Mouse (Mus musculus): ENCODE results near the gene Ifih1. TPM values are rescaled to one million over a fixed set of nuclear protein-coding genes. Genes with fewer than 3 reads are reported as not detected.

Gene Ifih1
- total RNA-seq, 2 experiments from 2014 or later: 2.2 to 2.5 TPM

DNA sequence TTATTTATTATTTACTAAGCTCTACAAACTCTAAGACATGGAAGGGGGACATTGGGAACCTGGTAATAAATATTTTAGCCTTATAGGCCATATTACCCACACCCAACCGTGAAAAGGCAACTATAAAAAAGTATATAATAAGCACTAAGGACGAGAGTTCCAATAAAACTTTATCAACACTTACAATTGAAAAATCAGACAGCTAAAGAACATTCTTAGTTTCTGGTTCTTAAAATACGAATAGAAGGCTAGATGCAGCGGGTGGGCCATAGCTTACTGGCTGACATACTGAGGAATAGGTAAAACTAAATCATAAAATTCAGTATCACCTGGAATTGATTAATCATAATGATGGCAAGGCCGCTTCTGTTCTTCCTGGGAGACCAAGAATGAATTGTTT lies 1.2 kb downstream of the Ifih1 start:
- intact Hi-C loops (cut with DNase I): loop anchor here (5.0 kb wide), 1 partner anchor 807 kb away; no protein-coding TSS in a partner anchor
- no peak for DNase-seq (ENCODE audit: low spot score in 2 of 2)

DNA sequence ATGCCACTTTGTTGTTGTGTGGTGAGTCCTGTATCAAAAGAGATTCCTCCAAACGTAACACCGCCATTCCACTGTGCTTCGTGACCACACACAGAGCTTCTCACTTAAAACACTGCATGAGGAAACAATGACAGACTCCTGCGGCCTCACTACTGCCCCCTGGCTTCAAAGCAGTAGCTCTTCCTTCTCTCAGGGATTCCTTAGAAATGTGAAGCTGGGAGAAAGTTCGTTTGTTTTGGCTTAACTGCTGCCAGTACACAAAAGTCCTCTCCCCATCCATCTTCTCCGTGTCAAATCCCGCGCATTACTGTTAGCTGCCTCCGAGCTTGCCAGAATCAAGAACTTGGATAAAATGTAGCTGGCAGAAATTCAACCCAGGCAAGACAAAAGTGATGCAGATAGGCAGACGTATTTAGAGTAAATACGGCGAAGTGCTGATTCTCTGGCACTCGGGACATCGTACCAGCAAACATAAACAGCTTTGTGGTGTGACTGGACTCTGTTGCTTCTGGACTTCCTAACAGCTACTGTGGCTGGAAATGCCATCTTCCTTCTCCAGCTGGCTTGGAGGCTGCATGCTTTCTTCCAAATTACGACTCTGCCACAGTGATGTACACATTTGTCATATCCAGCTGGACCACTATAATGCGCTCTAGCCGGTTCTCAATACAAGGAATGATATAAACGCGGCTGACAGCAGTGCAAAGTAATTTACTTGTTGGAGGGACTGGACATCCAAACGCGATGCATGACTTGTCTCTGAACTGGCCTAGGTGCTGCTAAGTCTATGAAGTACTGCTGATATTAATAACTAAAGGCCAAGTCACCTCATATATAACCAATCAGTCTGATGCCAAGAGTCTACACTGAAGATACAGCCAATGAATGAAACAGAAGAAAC lies 2.4 kb downstream of the Ifih1 start:
- intact Hi-C loops (cut with DNase I): no loop called here

GRCm38 (mm10) chr2:62639869-62640268 lies 6.2 kb downstream of the Ifih1 start:
- intact Hi-C loops (cut with DNase I): no loop called here
- no peak for DNase-seq (ENCODE audit: low spot score in 2 of 2)

More for the DNA sequence above, 2.4 kb downstream of the Ifih1 start:
- peak in 1 of 2 experiments; percentile 38 for DNase-seq (ENCODE audit: low spot score in 2 of 2)

DNA sequence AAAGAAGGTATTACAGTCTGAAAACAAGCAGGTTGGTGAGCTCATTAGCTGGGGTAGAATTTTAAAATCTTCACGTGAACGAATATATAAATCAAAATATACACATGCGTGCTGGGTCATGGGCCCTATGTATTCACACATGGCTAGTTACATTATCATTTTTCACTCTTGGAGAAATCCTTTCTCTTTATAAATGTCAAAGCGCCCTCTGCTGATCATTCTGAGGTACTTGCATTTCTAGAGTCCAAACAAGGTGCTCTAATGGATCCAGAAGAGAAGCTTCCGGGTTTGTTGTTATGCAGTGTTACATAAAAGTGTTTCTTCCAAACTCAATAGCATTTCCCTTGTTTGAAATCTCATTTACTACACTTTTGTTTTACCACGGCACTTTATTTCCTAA lies 15.6 kb downstream of the Ifih1 start:
- DNase-seq (ENCODE audit: low spot score in 2 of 2): peak; percentile 37 to 77
- intact Hi-C loops (cut with DNase I): no loop called here

DNA sequence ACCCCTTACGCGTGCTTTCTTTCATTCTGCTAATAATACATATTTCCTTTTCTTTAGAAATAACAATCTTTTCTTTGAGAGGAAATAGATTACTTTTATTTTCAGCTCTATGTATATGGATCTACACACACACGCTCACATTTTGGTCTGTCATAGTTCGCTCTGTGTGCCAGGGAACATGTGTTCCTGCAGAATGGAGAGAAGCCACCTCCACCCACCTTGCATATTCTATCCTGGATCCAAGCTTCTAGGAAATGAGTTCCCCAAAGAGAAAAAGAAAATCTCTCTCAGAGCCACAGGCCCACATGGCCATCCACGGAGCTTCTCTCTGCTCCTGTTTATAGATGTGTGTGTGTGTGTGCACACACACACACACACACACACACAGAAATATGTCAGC lies 17.7 kb downstream of the Ifih1 start:
- intact Hi-C loops (cut with DNase I): loop anchor here (2.0 to 5.0 kb wide), 8 partner anchors 101 to 972 kb away; partner anchors contain the start of gene Slc4a10
- DNase-seq (ENCODE audit: low spot score in 2 of 2): peak; percentile 45 to 95

DNA sequence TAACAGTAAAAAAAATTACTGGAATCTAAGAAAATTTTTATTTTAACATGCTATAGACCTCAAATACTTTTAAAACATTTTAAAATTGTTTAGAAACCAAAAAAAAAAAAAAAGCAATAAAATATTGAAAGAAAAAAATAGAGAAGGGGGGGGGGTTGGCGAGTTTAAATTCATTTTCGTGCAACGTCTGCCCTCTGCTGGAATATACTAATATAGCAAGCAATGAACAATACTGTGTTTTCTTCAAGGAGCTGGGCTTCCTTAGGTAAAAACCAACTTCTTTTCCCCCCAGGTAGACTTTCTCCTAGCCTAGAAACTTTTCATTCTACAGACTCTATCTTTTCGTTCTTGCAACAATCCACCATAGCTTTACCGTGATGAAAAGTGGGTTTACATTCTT lies 18.3 kb downstream of the Ifih1 start:
- intact Hi-C loops (cut with DNase I): loop anchor here (2.0 to 5.0 kb wide), 11 partner anchors 53 to 971 kb away; partner anchors contain the start of genes Fap and Slc4a10
- peak; percentile 26 to 61 for DNase-seq (ENCODE audit: low spot score in 2 of 2)

DNA sequence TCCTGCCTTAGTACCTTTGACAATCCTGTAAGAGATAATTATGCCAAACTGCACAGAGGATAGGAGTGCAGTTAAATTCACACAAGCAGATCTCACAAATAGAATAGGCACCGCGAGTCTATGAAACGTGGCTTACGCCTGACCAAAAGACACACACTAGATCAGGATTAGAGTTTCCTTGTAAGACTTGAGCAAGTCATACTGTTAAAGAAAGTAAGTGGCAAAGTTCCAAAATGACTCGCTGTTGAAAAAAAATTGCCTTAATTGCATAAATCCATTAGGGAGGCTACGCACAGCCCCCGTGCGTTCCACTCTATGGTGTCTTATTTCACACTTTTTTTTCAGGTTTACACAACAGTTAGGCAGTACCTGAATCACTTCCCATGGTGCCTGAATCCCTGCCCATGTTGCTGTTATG lies 23.0 kb downstream of the Ifih1 start:
- DNase-seq (ENCODE audit: low spot score in 2 of 2): peak; percentile 14 to 25
- intact Hi-C loops (cut with DNase I): no loop called here

DNA sequence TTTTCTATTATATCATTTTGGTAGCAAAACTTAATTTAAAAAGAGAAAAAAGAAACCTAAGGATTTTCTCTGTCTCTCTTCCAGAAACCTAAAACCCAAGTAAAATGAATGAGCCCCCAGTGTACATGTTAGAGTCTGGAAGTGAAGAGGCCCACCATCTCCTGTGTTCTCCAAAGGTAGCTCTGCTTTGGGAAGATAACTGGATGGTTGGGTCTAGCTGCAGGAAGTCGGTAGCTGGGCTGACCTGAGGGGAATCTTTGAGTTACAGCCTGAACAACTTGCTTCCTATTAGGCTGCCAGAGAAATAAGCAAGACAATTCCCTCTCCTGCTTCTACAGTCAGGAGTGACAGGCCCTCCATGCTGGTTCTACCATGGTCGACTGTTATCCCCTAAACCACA lies 26.4 kb downstream of the Ifih1 start:
- DNase-seq (ENCODE audit: low spot score in 2 of 2): no peak
- intact Hi-C loops (cut with DNase I): no loop called here

GRCm38 (mm10) chr2:62618934-62619341 lies 27.1 kb downstream of the Ifih1 start:
- intact Hi-C loops (cut with DNase I): no loop called here
- no peak for DNase-seq (ENCODE audit: low spot score in 2 of 2)

DNA sequence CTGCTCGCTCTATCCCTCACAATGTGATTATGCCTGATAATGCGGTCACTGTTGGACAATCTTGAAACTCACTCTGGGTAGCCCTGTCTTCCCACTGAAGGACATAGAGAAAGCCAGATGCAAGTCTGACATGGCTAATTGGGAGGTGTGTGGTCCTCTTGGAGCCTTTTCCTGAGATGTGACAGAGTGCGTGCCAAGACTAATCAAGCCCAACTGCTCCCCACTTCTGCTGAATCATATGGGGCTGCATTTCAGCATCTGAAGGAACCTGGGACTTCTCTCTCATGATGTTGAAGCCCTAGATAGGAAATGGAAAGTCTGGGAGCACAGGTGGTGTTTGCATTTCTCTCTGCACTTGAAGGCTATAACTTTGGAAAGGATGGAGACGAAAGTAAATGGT lies 32.9 kb downstream of the Ifih1 start:
- no peak for DNase-seq (ENCODE audit: low spot score in 2 of 2)
- intact Hi-C loops (cut with DNase I): no loop called here

DNA sequence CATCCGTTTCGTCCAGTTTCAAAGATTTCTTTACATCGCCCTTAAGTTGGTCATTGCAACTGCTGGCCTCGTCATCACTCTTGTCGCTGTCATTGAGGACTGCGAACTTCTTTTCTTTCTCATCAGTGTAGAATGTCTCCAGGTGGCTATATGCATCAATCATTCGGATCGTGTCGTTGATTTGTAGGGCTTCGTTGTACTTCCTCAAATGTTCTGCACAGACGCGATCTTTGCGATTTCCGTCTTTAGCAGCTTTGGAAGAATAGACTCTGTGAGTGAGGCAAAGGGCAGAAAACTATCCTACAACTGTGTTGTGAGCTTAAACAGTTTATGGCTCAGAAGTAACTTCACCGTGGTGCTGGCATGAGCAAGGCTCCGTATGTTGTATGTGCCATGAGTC lies 39.9 kb downstream of the Ifih1 start:
- no peak for DNase-seq (ENCODE audit: low spot score in 2 of 2)
- intact Hi-C loops (cut with DNase I): no loop called here

DNA sequence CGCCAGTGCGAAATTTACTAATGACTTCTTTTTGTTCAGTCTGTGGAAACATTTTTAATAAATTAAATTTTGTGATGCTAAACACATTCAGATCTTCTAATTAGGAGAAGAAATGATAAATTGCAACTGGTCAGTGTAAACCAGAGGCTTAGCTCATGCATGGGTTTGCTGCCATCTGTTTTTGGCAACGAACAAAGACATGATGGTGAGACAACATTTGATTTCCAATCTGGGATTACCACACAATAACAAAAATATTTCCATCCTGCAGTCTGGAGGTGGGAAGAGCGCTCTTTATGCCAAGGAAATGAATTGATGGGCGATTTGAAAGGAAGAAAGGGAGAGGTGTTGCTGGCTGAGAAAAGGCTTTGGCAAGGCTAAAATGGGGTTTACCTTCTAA lies 42.5 kb downstream of the Ifih1 start:
- DNase-seq (ENCODE audit: low spot score in 2 of 2): no peak
- intact Hi-C loops (cut with DNase I): no loop called here

GRCm38 (mm10) chr2:62596586-62596985 lies 49.5 kb downstream of the Ifih1 start:
- no peak for DNase-seq (ENCODE audit: low spot score in 2 of 2)
- intact Hi-C loops (cut with DNase I): no loop called here

GRCm38 (mm10) chr2:62594491-62594890 lies 51.6 kb downstream of the Ifih1 start:
- intact Hi-C loops (cut with DNase I): no loop called here
- DNase-seq (ENCODE audit: low spot score in 2 of 2): no peak

DNA sequence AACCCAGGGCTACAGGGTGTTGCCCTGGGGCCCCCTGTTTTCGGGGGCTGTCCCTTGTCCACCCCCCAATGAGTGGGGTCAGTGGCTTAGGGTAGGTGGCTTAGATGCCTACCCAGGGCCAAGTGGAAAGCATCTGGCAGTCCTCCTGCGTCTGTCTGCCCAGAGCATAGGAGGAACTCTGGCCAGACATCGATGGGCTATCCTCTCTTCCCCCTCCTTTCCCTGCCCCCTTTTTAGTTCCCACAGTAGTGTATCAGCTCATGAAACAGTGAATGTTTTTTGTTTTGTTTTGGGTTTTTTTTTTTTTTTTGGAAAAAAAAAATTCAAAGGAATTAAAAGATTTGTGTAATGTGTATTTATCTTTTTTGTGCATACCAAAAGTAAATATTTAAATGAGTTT lies 54.5 kb downstream of the Ifih1 start:
- DNase-seq (ENCODE audit: low spot score in 2 of 2): no peak
- intact Hi-C loops (cut with DNase I): no loop called here

GRCm38 (mm10) chr2:62589333-62589732 lies 56.7 kb downstream of the Ifih1 start:
- no peak for DNase-seq (ENCODE audit: low spot score in 2 of 2)
- intact Hi-C loops (cut with DNase I): no loop called here

- intact Hi-C loops (cut with DNase I): no loop called here
- DNase-seq (ENCODE audit: low spot score in 2 of 2): no peak
These were observed 60.3 kb downstream of the Ifih1 start for GRCm38 (mm10) chr2:62585769-62586168.

DNA sequence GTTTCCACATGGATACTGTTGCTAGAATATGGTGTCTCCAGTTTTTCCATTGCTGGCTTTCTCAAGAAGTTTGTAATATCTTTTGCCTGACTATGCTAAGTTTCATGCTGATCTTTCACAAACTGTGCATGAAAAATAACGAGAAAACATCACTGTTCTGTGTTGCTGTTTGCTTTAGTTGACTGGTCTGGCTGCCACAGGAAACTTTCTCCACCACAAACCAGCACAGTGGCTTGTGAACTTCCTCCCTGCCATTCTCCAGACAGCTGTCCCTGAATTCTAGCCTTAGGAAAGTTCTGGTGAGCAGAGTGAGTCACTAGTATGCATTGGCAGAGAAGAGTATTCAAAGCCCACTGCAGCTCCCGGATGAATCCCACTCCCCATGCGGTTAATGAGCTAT lies 71.1 kb downstream of the Ifih1 start:
- intact Hi-C loops (cut with DNase I): loop anchor here (2.0 to 5.0 kb wide), 2 partner anchors 52 to 118 kb away; no protein-coding TSS in a partner anchor
- no peak for DNase-seq (ENCODE audit: low spot score in 2 of 2)

DNA sequence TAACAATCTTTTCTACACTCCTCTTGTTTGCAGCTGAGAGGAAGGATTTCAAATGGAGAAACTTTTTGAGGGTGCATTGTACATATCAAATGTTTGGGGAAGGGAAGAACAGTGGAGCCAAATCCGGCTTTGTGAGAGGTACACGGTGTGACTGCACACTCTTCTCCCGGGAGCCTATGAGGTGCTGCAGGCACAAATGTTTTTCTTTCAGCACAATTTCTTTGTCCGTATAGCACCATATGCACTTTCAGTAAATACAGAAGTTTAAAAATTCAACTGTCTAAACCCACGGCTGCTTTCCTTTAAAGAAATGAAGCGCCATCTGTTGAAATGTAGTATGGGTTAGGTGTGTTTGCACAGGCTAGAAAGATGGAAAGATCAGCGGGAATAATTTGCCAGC lies 71.8 kb downstream of the Ifih1 start:
- peak; percentile 40 to 84 for DNase-seq (ENCODE audit: low spot score in 2 of 2)
- intact Hi-C loops (cut with DNase I): loop anchor here (2.0 to 5.0 kb wide), 2 partner anchors 53 to 117 kb away; no protein-coding TSS in a partner anchor

DNA sequence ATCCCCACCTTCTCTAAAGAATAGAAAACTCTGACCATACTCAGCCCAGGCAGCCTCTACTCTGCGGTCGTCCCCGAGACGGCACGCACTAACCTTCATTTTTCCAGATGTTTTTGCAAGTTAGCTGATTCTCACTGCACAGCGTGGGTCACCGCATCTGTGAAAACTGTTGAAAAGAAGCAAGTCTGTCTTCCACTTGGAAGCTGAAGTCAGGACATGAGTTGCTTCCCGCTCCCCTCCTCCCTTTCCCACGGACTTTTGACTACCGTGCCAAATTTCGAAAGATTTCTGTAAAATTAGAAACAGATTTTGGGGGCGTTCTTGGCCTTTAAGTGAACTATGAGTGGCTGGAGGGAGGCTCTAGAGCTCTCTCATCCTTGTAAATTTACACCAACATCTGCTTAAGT lies 72.3 kb downstream of the Ifih1 start, which contains the start of gene Fap:
Gene Fap, minus strand, starts transcription at position 323 of the 407 bp plus-strand sequence.
- intact Hi-C loops (cut with DNase I): loop anchor here (2.0 to 5.0 kb wide), 4 partner anchors 25 to 116 kb away; no protein-coding TSS in a partner anchor
- peak in 1 of 2 experiments; percentile 20 for DNase-seq (ENCODE audit: low spot score in 2 of 2)
